Mouse (Mus musculus) neural tube, embryonic 11.5 days (tissue): Measurements from ENCODE around the gene Tas2r118. TPM values are rescaled to one million over a fixed set of nuclear protein-coding genes. Genes with fewer than 3 reads are reported as not detected.

ENCODE experiments used
- ATAC-seq: fragments of 200-750 bp; cut with Nextera tagmentation; 2 replicates; pipeline ENCODE4 v1.8.0; 2017; ENCODE audit warnings: moderate number of reproducible peaks, mild to moderate bottlenecking, moderate TSS enrichment, moderate library complexity; ENCODE audit not compliant: insufficient read depth, low FRiP score, low TSS enrichment
- DNase-seq: peaks from one replicate; pipeline ENCODE4 v3.0.0-alpha.2; 2015; ENCODE audit warnings: low spot score
- H3K27ac ChIP-seq: fragments of 300-500 bp; sonication (generic); 2 replicates; pipeline ENCODE4 v1.5.1; 2014; ENCODE audit warnings: low read depth, mild to moderate bottlenecking, low read length
- H3K27me3 ChIP-seq: fragments of 300-500 bp; sonication (generic); 2 replicates; pipeline ENCODE4 v1.6.1; 2014; ENCODE audit warnings: mild to moderate bottlenecking, low read length, mixed read lengths; ENCODE audit not compliant: control insufficient read depth, insufficient read depth
- H3K36me3 ChIP-seq: fragments of 300-500 bp; sonication (generic); 2 replicates; pipeline ENCODE4 v1.6.1; 2014; ENCODE audit warnings: mild to moderate bottlenecking, low read length, moderate library complexity, mixed read lengths; ENCODE audit not compliant: control insufficient read depth, insufficient read depth
- H3K4me1 ChIP-seq: fragments of 300-500 bp; sonication (generic); 2 replicates; pipeline ENCODE4 v1.6.1; 2014; ENCODE audit warnings: low read length, mixed read lengths; ENCODE audit not compliant: control insufficient read depth, insufficient read depth
- H3K4me2 ChIP-seq: fragments of 300-500 bp; sonication (generic); 2 replicates; pipeline ENCODE4 v1.6.1; 2014; ENCODE audit warnings: low read depth, mild to moderate bottlenecking, moderate library complexity
- H3K4me3 ChIP-seq: fragments of 300-500 bp; sonication (generic); 2 replicates; pipeline ENCODE4 v1.5.1; 2014; ENCODE audit warnings: low read depth, low read length
- H3K9ac ChIP-seq: fragments of 300-500 bp; sonication (generic); 2 replicates; pipeline ENCODE4 v1.6.1; 2014; ENCODE audit warnings: mild to moderate bottlenecking, low read length
- H3K9me3 ChIP-seq: fragments of 300-500 bp; sonication (generic); 2 replicates; pipeline ENCODE4 v1.6.1; 2016; ENCODE audit warnings: low read length; ENCODE audit not compliant: control insufficient read depth
- WGBS: fragments of 180-500 bp; shearing (Covaris S2); extraction: QIAGEN DNeasy Blood & Tissue Kit; methylation state at CpG from one replicate; pipeline ENCODE4 v1.1.7; 2014; 5-methylcytosine and 5-hydroxymethylcytosine counted together
- polyA plus RNA-seq: library from polyadenylated mRNA; unstranded; fragments of >200 nt; fragmentation: Nextera tagmentation; extraction: Ambion mirVana; gene quantifications from 2 replicates; pipeline ENCODE4 v1.2.1, GENCODE M21; 2014

Gene Tas2r118
- not detected in 2 replicates for polyA plus RNA-seq

DNA sequence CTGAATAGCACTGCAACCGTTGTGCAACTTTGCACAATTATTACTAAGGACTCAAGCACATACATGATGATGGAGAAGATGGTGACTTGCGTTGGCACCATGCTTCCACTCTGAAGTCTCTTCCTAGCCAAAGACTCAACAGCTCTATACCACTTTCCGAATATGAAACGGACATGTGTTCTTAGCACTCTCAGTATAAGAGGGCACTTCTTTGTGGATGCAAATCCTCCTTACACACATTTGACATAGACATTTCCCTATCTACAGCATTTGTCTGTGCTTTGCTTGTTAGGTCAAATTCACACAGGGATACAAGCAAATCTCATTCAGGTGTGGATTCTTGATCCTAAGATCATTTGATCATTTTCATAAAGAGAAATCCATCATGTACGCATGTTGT lies at the start of gene Tas2r118:
TSS of gene Tas2r118 (minus strand) at position 101 of the 400 bp plus-strand sequence.
- no peak within 1 kb of the TSS for H3K27ac ChIP-seq
- ATAC-seq (no peak), DNase-seq (no peak)
- H3K9ac ChIP-seq: no peak within 1 kb of the TSS
- no peaks in the 10 kb centered on the region for H3K9me3 ChIP-seq
- H3K4me1 ChIP-seq: no peaks in the 10 kb centered on the region
- no peak within 1 kb of the TSS for H3K4me2 ChIP-seq
- no peaks in the 10 kb centered on the region for H3K27me3 ChIP-seq
- no peak within 1 kb of the TSS for H3K4me3 ChIP-seq
- WGBS: 90% methylated on average over 5 of the region's 5 CpGs
- no peaks in the 10 kb centered on the region for H3K36me3 ChIP-seq

DNA sequence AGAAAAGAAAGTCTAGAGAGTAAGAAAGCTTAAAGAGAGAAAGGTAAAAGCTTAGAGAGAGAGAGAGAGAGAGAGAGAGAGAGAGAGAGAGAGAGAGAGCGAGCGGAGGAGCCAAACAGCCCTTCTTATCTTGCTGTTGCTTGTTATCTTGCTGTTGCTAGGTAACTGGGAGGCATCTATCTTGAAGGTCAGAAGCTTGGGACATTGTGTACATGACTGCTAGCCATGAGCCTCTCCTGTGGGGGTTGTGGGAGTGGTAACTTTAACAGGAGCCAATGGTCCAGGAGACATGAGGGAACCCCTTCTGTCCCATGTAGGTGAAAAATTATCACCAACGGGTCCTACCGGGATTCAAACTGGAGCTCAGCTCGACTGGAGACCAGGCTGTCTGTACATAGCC lies 48.5 kb upstream of the Tas2r118 start:
- 92% methylated on average over 5 of the region's 5 CpGs for WGBS
- H3K4me3 ChIP-seq: no peak overlapping the region
- H3K9me3 ChIP-seq: no peaks in the 10 kb centered on the region
- ATAC-seq (no peak), DNase-seq (no peak)
- H3K27me3 ChIP-seq: no peaks in the 10 kb centered on the region
- no peak overlapping the region for H3K9ac ChIP-seq
- H3K36me3 ChIP-seq: no peaks in the 10 kb centered on the region
- H3K4me2 ChIP-seq: no peak overlapping the region
- H3K4me1 ChIP-seq: no peaks in the 10 kb centered on the region
- H3K27ac ChIP-seq: no peak overlapping the region

DNA sequence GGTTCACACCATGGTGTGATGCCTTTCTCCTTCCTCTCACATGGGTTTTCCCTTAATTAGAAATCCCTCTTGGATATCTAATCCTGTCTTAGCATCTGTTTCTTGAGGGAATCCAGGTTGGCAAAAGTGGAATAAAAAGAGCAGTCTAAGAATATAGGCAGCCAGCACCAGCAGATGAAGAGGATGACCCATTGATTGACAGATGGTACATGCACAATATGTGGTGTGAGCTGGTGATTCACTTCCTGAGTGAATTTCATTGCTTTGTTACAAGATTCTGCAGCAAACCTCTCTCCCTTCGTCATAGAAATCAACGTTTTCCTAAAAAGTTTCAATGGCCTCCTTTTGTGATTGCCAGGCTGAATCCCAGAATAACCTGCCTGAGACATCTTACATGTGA lies 23.4 kb upstream of the Tas2r118 start:
- Histone ChIP-seq H3K27me3 (no peaks in the 10 kb centered on the region), H3K36me3 (no peaks in the 10 kb centered on the region), H3K9ac (no peak overlapping the region), H3K4me3 (no peak overlapping the region), H3K27ac (no peak overlapping the region), H3K4me2 (no peak overlapping the region), H3K4me1 (no peaks in the 10 kb centered on the region), H3K9me3 (no peaks in the 10 kb centered on the region)
- ATAC-seq (no peak), DNase-seq (no peak)
- WGBS: 80% methylated on average over 2 of the region's 2 CpGs

DNA sequence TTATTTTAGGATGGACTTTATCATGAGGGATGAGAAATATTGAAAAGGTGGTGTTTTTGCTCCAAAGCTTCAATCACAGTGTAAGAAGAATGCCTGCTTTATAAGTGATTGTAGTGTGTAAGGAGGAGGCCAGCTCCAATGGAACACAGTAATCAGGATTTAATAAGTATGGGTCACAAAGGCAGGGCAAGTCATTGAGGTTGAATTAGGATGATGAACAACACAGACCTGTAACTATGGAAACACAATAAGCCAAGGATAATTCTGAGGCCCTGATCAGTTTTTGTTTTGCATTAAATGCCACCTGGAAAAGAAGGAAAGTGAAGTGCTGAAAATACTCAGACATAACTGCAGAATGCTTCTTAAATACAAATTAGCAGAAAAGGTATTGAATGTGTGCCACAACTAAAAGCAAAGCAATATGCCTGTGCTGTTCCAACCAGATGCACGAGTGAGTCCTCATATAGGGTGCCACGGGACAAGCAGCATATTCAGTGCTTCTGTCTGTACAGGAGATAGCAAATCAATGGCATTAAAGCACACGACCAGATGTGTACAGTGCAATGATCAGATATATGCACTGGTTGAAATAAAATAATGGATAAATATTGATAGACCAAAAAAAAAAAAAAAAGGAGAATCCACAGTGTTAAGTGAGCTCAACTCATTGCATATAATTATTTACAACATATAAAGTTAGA lies 21.0 kb upstream of the Tas2r118 start:
- no peaks in the 10 kb centered on the region for H3K4me1 ChIP-seq
- no peaks in the 10 kb centered on the region for H3K27me3 ChIP-seq
- no peak overlapping the region for H3K4me2 ChIP-seq
- H3K4me3 ChIP-seq: no peak overlapping the region
- no peaks in the 10 kb centered on the region for H3K36me3 ChIP-seq
- no peak for DNase-seq
- WGBS: 52% methylated on average over 3 of the region's 3 CpGs
- no peaks in the 10 kb centered on the region for H3K9me3 ChIP-seq
- H3K27ac ChIP-seq: no peak overlapping the region
- ATAC-seq: no peak; the same call in 1 of the 2 replicates
- no peak overlapping the region for H3K9ac ChIP-seq

DNA sequence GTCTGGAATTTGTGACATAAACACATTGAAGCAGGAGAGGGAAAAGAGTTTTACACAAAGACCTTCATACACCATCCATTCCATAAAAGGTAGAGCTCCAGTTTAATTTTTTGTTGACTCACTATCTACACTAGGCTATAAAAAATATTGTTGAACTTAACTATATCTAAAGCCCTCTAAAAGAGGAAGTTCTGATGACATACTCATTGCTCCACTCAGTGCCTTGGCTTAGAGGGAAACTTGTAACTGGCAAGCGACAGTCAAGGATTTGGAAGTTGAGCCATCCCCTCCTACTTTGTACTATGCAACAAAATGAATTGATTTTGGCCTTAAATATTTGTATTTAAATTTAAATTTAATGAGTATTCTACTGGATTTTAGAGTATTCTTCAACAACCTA lies 16.4 kb upstream of the Tas2r118 start:
- DNase-seq: no peak
- no peak overlapping the region for H3K27ac ChIP-seq
- no peak overlapping the region for H3K9ac ChIP-seq
- H3K36me3 ChIP-seq: no peaks in the 10 kb centered on the region
- H3K27me3 ChIP-seq: no peaks in the 10 kb centered on the region
- no peak overlapping the region for H3K4me2 ChIP-seq
- no peak overlapping the region for H3K4me3 ChIP-seq
- H3K4me1 ChIP-seq: no peaks in the 10 kb centered on the region
- ATAC-seq: no peak
- H3K9me3 ChIP-seq: no peaks in the 10 kb centered on the region
- WGBS: 97% methylated on average over 1 of the region's 1 CpGs

DNA sequence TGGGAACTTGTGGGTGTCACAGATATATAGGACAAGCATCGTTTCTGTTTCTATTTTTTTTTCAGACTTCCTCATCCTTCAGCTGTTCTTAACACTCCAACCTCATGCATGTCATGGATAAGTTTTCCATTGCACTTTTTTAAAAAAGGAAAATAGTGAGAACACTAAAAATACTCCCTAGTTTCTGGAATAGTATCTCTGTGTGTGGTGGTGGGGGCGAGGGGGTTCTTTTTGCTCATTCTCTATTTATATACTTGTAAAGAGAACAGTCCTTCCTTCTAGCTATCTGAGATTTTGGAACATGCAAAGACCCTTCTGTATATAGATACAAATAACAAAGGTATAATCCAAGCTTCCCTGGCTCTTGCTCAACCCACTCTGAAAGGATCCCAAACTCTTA lies 2.9 kb downstream of the Tas2r118 start:
- ATAC-seq (no peak), DNase-seq (no peak)
- H3K4me3 ChIP-seq: no peak overlapping the region
- no peaks in the 10 kb centered on the region for H3K9me3 ChIP-seq
- no peaks in the 10 kb centered on the region for H3K36me3 ChIP-seq
- 76% methylated on average over 2 of the region's 2 CpGs for WGBS
- no peak overlapping the region for H3K9ac ChIP-seq
- no peak overlapping the region for H3K27ac ChIP-seq
- H3K27me3 ChIP-seq: no peaks in the 10 kb centered on the region
- H3K4me2 ChIP-seq: no peak overlapping the region
- no peaks in the 10 kb centered on the region for H3K4me1 ChIP-seq

DNA sequence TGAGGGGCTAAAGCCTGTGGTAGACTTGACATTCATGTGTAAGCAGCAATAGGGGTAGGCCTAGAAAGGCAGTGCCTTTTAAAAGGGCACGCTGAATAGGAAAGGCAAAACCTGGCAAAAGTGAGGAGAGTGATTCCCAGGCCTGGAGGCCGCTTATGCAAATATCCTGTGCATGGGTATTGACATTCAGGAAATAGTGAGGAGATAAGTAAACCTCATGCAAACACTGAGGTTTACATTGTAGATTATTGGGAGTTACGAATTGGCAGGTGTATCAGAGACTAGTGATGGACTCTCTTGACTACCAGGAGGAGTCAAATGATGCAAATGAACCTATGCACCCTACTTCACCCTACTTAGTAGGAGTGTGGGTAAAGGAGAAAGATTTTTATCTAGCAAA lies 3.9 kb downstream of the Tas2r118 start:
- Histone ChIP-seq H3K36me3 (no peaks in the 10 kb centered on the region), H3K27me3 (no peaks in the 10 kb centered on the region), H3K9ac (no peak overlapping the region), H3K4me2 (no peak overlapping the region), H3K9me3 (no peaks in the 10 kb centered on the region), H3K4me1 (no peaks in the 10 kb centered on the region), H3K27ac (no peak overlapping the region), H3K4me3 (no peak overlapping the region)
- WGBS: 86% methylated on average over 3 of the region's 3 CpGs
- DNase-seq (no peak), ATAC-seq (no peak)

DNA sequence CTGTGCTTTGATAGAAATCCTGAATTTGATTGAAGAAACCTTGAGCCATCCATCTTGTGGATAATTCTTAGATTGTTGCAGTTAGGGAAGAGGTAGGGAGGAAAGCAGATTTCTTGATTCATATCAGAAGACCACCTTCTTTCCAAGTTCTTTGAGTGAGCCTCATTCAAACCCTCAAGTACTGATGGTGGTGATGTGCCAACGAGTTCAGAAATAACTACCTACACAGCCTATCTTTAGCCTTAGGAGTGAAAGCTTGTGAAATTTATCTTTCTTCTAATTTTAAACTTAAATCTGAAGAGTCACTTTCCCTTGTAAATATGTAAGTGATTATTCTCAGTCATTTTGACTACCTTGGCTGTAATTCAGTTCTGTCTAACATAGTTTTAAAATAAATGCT lies 6.1 kb downstream of the Tas2r118 start:
- H3K36me3 ChIP-seq: no peaks in the 10 kb centered on the region
- WGBS: 79% methylated on average over 1 of the region's 1 CpGs
- no peak overlapping the region for H3K4me3 ChIP-seq
- no peaks in the 10 kb centered on the region for H3K27me3 ChIP-seq
- no peak overlapping the region for H3K4me2 ChIP-seq
- no peaks in the 10 kb centered on the region for H3K4me1 ChIP-seq
- ATAC-seq: no peak
- DNase-seq: no peak
- no peak overlapping the region for H3K27ac ChIP-seq
- no peaks in the 10 kb centered on the region for H3K9me3 ChIP-seq
- H3K9ac ChIP-seq: no peak overlapping the region

DNA sequence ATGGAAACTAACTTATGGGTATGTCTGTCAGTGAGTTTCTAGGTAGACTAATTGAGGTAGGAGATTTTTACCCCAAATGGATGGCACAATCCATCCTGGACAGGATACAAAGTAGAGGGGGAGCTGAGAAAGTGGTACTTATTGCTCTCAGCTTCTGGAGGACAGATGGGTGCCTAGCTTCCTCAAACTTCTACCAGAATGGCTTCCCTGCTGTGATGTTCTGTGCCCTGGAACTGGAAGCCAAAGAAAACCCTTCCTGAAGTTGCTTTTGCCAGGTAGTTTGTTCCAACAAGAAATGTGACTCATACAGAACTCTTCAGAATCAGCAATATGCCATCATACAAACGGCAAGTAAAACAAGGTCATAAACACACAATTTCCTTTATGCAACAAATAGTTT lies 29.1 kb downstream of the Tas2r118 start:
- DNase-seq: no peak
- Histone ChIP-seq H3K4me2 (no peak overlapping the region), H3K27ac (no peak overlapping the region), H3K4me1 (no peaks in the 10 kb centered on the region), H3K27me3 (no peaks in the 10 kb centered on the region), H3K36me3 (no peaks in the 10 kb centered on the region), H3K4me3 (no peak overlapping the region), H3K9ac (no peak overlapping the region), H3K9me3 (no peaks in the 10 kb centered on the region)
- ATAC-seq: no peak
- 96% methylated on average over 1 of the region's 1 CpGs for WGBS
